9 mouse cellular contexts compared by ENCODE assay signal in genomic region chr12:89551291-89551690, GRCm38 (mm10).
DNase-seq lines count a peak whose midpoint lies in the region; TF ChIP-seq lines count a peak whose summit lies in the region.
"Had no signal": no experiment of that assay in that cellular context is flagged by ENCODE, and none has a peak within 500 bp of the region (broad histone marks: within the 10 kb centered on the region; RNA-seq: fewer than 3 reads in every experiment).

No protein-coding gene starts in this region.

- no peak for TF ChIP-seq CTCF in left cerebral cortex, adult 2 months (IDR thresholded peaks at IDR 0.05)

- no peak overlapping the region for H3K4me3 ChIP-seq in left cerebral cortex, adult 2 months
- H3K4me3 ChIP-seq: hindbrain, embryonic 10.5 days had no signal

- DNase-seq in adrenal gland, postnatal 10 days, result peak; percentile 5
- DNase-seq in adrenal gland, postnatal 14 days, result no peak
- peak; percentile 28 to 42 for DNase-seq in left cerebral cortex, postnatal 14 days (ENCODE audit: low spot score in 2 of 2)
- no peak for DNase-seq in left cerebral cortex, adult 2 months (ENCODE audit: extremely low spot score in 1 of 2, low spot score in 2 of 2)
- DNase-seq in cerebellum, postnatal 14 days, result peak; percentile 55 to 62
- DNase-seq in lung, postnatal 14 days, result peak; percentile 40
- no peak for DNase-seq in spleen, postnatal 10 days (ENCODE audit: low spot score in 2 of 2)
- no peak for DNase-seq in ovary, postnatal 10 days (ENCODE audit: low spot score)

- intact Hi-C loops in left cerebral cortex, postnatal 14 days (cut with DNase I), result no loop called here
- intact Hi-C loops in left cerebral cortex, adult 2 months (cut with DNase I), result loop anchor here (10.0 kb wide), 2 partner anchors 174 to 1014 kb away; no protein-coding TSS in a partner anchor

- H3K27ac ChIP-seq in left cerebral cortex, adult 2 months, result no peak overlapping the region
- H3K27ac ChIP-seq: hindbrain, embryonic 10.5 days had no signal

Comparison
In these comparisons a context has a peak if more than half of its experiments do, and no peak if none do; other contexts are left out.
1. DNase-seq: peak in adrenal gland, postnatal 10 days (single experiment), left cerebral cortex, postnatal 14 days (2 of 2), cerebellum, postnatal 14 days (2 of 2) and lung, postnatal 14 days (single experiment); none in adrenal gland, postnatal 14 days (single experiment), left cerebral cortex, adult 2 months (0 of 2), spleen, postnatal 10 days (0 of 2) and ovary, postnatal 10 days (single experiment).